16 mouse cellular contexts compared by ENCODE assay signal in the genomic region with DNA sequence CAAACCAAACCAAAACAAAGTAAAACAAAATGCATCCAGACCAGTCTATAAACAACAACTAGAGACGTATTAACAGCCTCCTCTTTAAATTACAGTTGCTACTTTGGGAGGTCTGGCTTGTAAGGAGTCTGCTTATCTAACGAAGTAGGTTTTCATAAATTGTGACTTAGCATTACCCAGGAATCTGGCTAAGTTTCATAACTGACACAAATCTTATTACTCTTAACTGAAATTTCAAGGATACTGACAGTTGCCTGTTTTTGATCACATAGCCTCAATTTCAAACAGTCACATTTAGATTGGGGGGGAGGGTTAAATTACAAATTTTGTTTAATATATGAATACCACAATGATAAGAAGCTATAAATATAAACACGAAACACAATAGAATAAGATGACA.
"Had no signal": no experiment of that assay in that cellular context is flagged by ENCODE, and none has a peak within 500 bp of the region (broad histone marks: within the 10 kb centered on the region; RNA-seq: fewer than 3 reads in every experiment).

No protein-coding gene starts in this region.

- H3K4me2 ChIP-seq: neural tube, embryonic 12.5 days; neural tube, embryonic 13.5 days; stomach, embryonic 15.5 days had no signal

- H3K4me1 ChIP-seq: neural tube, embryonic 12.5 days; neural tube, embryonic 13.5 days; stomach, embryonic 15.5 days had no signal

- H3K27ac ChIP-seq: neural tube, embryonic 12.5 days; neural tube, embryonic 13.5 days; stomach, embryonic 15.5 days; stomach, postnatal 0 days had no signal

- DNase-seq: retina, postnatal 1 day; right cerebral cortex, adult 18-20 months; right cerebral cortex, postnatal 14 days; right cerebral cortex, postnatal 25 days; right cerebral cortex, postnatal 4 days; spleen, adult 18-20 months; thymus, adult 18-20 months; thymus, adult 2 months; thymus, postnatal 14 days; thymus, postnatal 25 days; thymus, postnatal 36 days; thymus, postnatal 4 days had no signal

- H3K36me3 ChIP-seq: neural tube, embryonic 12.5 days; neural tube, embryonic 13.5 days; stomach, embryonic 15.5 days had no signal

- H3K27me3 ChIP-seq: neural tube, embryonic 12.5 days; neural tube, embryonic 13.5 days; stomach, embryonic 15.5 days had no signal

- H3K9ac ChIP-seq: neural tube, embryonic 12.5 days; neural tube, embryonic 13.5 days; stomach, embryonic 15.5 days had no signal

- H3K4me3 ChIP-seq: neural tube, embryonic 12.5 days; neural tube, embryonic 13.5 days; stomach, embryonic 15.5 days had no signal
